Mouse (Mus musculus) layer of hippocampus, adult 11-12 months (tissue): ENCODE data around the gene Csnk1g2.
A peak's percentile ranks its signal among the peaks of the same experiment; 100 is the strongest.
"Not testable (repeated sequence)": the region's sequence is repeated elsewhere in the genome, so short reads cannot be mapped to it uniquely, and the experiment has no call there.

ENCODE experiments used
- DNase-seq: peaks from one replicate; pipeline ENCODE4 v3.0.0; 2022; ENCODE audit warnings: low spot score

The Csnk1g2 gene

DNA sequence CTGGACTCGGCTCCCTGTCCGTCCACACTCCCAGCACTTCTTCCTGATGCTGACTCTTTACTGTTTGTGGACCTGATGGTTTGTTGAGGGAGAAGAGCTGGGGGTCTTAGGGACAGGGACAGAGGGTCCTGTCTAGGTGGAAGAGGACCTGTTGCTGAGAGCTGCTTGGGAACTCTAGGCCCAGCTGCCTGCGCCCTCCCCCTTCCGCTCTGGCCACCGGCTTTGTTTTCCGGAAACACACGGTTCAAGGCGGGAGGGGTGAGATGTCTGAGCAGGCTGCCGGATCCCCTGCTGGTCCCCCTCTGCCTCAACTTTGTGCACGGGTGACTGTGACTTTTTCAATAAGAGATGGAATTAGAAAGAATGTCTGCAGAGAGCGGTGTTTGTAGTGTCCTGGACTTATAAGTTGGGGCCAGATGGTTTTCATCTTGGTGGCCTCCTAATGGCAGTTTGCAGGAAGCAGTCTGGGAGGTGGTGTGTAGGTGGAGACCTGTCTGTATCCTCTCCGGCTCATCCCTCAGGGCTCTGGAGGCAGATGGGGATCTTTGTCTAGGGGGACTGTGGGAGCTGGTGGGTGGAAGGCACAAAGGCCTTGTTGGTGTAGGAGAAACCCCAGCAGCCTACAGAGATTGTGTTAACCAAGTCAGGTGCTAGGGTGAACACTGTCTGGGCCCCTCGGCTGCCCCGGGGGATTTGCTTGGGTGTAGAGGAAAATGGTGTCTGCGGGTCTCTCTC is 986 bp downstream of the Csnk1g2 start:
- DNase-seq = peak; percentile 57

DNA sequence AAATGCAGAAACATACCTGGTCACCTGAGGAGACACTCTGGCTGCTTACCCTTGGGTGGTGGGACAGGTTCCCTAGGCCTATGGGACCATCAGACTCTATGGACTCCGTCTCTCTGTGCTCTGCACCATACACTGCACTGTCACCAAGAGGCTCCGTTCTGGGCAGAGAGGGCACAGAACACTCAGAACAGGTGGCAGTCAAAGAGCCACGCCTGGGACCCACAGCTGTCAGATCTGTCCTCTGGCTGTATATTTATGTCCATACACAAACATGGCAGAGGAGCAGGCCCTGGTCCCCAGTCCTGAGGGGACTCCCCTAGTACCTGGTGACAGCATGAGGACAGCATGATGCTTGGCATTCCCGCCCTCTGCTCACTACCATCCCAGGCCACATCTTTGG is 3.1 kb downstream of the Csnk1g2 start:
- no peak for DNase-seq

GRCm38 (mm10) chr10:80627685-80628084 is 5.0 kb downstream of the Csnk1g2 start:
- no peak for DNase-seq

GRCm38 (mm10) chr10:80628925-80629324 is 6.3 kb downstream of the Csnk1g2 start:
- DNase-seq = no peak

DNA sequence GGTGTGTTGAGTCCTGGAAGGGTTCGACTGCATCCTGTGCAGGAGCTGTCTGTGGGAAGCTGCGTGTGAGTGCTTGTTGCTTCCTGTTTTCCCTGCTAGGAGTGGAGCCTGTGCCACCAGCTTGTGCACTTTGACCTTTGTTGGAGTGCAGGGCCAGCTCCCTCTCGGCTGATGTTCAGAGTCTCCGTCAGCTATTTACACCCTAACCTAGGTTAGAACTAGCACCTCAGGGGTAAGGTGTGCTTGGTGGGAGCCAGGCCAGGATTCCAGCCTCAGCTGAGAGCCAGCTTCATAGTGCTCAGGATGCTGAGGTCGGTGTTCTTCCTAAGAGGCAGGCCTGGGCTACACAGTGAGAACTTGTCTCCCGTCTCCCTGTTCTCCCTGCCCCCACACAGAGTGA is 12.7 kb downstream of the Csnk1g2 start:
- no peak for DNase-seq

DNA sequence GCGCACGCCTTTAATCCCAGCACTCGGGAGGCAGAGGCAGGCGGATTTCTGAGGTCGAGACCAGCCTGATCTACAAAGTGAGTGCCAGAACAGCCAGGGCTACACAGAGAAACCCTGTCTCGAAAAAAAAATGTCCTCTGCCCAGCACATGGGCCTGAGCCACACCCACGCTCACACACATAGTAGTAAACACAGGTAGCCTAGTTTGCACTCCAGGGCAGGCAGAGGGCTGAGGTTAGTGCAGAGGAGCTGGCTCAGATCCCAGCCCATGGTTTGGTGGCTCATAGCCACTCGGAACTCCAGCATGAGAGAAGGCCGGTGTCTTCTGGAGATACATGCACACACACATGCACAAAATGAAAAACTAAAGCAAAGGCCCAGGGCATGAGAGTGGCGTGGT is 24.3 kb downstream of the Csnk1g2 start:
- DNase-seq = no peak

DNA sequence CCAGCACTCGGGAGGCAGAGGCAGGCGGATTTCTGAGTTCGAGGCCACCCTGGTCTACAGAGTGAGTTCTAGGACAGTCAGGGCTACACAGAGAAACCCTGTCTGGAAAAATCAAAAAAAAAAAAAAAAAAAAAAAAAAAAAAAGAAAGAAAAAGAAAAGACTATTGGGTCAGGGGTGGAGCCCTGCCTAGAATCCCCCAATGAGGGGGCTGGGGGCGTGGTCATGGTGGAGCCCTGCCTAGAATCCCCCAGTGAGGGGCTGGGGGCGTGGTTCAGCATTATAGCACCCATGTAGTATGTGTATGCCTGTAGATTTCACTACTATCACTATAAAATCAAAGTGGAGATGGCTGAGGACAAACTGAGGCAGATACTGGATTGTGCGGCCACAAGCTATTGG is 27.3 kb downstream of the Csnk1g2 start:
- DNase-seq = not testable (repeated sequence)

DNA sequence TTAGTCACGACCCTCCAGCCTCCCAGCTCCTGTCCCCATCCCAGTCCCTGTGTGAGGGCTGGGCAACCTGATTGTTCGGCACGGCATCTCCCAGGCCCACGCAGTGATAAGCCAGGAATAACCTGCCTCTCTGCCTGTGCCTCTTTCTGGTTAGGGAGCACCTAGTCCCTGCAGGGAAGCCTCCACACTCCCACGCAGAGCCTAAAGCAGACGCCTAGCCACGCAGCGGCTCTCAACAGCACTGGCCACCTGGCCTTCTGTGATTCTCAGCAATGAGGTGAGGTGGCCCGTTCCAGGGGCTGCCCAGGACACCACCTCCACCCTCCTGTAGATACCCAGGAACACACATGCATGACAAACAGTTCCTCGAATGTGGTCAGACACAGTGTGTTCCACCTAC is 27.8 kb downstream of the Csnk1g2 start:
- DNase-seq = no peak

GRCm38 (mm10) chr10:80653156-80653720 is 30.6 kb downstream of the Csnk1g2 start:
- DNase-seq = no peak

DNA sequence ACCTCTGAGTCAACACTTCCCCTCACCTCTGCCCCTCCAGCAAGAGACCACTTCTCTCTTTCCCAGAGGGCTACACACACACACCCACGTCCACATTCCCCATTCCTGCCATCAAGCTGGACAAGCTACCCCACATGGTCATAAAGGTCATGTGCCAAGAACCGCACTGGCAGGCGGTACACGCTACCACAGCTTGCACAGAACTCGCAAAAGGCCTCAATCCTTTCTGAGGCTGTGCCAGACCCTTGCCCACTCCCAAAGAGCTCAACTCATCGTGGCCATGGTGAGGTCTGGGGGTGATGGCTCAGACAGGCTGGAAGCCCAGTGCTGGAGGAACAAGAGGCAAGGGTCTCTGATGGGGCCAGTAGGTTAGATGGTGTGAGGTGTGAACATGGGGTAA is 32.2 kb downstream of the Csnk1g2 start:
- no peak for DNase-seq

DNA sequence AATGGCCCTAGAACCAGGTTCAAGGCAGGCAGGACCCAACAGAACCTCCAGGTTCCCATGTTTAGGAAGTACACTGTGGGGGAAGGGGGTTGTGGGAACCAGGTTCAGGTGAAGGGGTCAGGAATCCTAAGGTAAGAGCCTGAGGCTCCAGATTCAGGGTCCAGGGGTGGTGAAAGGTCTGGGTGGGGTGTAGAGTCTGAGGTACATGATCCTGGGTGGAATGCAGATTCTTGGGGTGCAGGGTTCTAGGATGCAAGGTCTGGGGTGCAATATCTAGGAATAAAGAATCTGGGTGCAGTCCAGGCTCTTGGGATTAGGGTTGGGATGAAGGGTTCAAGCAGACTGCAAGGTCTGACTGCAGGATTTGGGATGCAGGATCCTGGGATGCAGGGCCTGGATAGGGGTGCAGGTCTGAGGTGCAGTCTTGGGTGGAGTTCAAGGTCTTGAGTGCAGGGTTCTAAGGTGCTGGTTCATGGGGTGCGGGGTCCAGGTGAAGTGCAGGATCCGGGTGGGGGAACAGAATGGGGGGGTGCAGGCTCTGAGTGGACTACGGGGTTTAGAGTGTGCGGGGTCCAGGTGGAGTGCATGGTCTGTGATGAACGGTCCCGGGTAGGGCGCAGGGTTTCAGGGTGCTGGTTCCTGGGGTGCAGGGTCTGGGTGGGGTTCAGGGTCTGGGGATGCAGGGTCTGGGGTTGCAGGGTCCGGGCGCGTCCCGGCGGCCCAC is 32.9 kb downstream of the Csnk1g2 start:
- no peak for DNase-seq

GRCm38 (mm10) chr10:80656130-80656862 is 33.7 kb downstream of the Csnk1g2 start:
- DNase-seq = peak; percentile 96

GRCm38 (mm10) chr10:80656863-80657623 is 34.4 kb downstream of the Csnk1g2 start, which contains the start of gene Btbd2:
Gene Btbd2 (minus strand): TSS chr10:80657071.
- DNase-seq = no peak

- no peak for DNase-seq
These were observed 35.7 kb downstream of the Csnk1g2 start for GRCm38 (mm10) chr10:80658194-80658840.

DNA sequence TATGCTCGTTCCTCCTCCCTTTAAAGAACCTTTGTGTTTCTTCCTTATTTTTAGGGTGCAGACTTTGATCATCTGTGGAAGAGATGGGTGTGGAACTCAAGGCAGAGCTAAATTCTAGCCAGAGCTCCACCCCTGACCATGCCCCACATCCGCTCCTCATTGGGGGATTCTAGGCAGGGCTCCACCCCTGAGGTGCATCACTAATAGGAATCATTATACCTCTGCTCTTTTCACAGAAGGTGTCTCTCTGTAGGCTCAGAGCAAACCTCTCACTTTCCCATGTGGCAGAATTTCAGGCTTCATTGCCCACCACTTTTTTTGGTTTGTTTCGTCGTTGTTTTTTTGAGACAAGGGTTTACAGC is 36.2 kb downstream of the Csnk1g2 start:
- DNase-seq = no peak

GRCm38 (mm10) chr10:80659213-80659612 is 36.6 kb downstream of the Csnk1g2 start:
- peak; percentile 85 for DNase-seq

GRCm38 (mm10) chr10:80661149-80661548 is 38.5 kb downstream of the Csnk1g2 start:
- no peak for DNase-seq

GRCm38 (mm10) chr10:80663485-80664196 is 41.0 kb downstream of the Csnk1g2 start:
- DNase-seq = no peak

- DNase-seq = no peak
These were observed 41.8 kb downstream of the Csnk1g2 start for GRCm38 (mm10) chr10:80664197-80665015.

DNA sequence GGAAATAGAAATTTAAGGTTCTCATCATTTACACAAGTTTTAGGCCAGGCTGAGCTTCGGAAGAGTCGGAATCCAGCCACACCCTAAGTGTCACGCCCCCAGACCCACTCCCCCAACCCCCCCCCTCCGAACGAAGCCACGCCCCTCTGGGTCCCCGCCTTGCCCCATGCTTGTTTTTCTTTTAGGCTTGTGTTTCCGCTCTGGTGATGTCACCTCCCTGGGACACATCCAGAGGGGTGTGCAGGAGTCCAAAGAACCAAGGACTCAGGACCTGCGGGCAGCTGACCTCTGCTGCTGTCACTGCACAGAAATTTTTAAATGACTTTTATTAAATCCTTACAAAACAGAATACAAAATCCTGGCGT is 42.4 kb downstream of the Csnk1g2 start:
- no peak for DNase-seq
